Mouse (Mus musculus): ENCODE measurements around the gene Nfkbiz. TPM values are rescaled to one million over a fixed set of nuclear protein-coding genes. Genes with fewer than 3 reads are reported as not detected.

Gene Nfkbiz
- polyA plus RNA-seq, 1 experiment from 2014 or later: 4.2 TPM

Other genes starting within 250 kb of the Nfkbiz start
- 0.83 and 1.2 TPM in 2 replicates for gene Nxpe3, start 56.4 kb upstream of the Nfkbiz start, polyA plus RNA-seq (2016; fragmentation: Nextera tagmentation; extraction: Ambion mirVana)
- gene Cep97, start 96.0 kb upstream of the Nfkbiz start, polyA plus RNA-seq (2016; fragmentation: Nextera tagmentation; extraction: Ambion mirVana): 13.3 and 16.3 TPM in 2 replicates
- gene Rpl24, start 127.4 kb upstream of the Nfkbiz start, polyA plus RNA-seq (2016; fragmentation: Nextera tagmentation; extraction: Ambion mirVana): 795 and 800 TPM in 2 replicates
- 22.6 and 23.3 TPM in 2 replicates for gene Zbtb11, start 135.0 kb upstream of the Nfkbiz start, polyA plus RNA-seq (2016; fragmentation: Nextera tagmentation; extraction: Ambion mirVana)
- gene Pcnp, start 190.8 kb upstream of the Nfkbiz start, polyA plus RNA-seq (2016; fragmentation: Nextera tagmentation; extraction: Ambion mirVana): 263 and 281 TPM in 2 replicates
- 28.5 and 31.5 TPM in 2 replicates for gene Trmt10c, start 198.9 kb upstream of the Nfkbiz start, polyA plus RNA-seq (2016; fragmentation: Nextera tagmentation; extraction: Ambion mirVana)
- 45.0 and 45.4 TPM in 2 replicates for gene Senp7, start 209.4 kb upstream of the Nfkbiz start, polyA plus RNA-seq (2016; fragmentation: Nextera tagmentation; extraction: Ambion mirVana)